Mouse (Mus musculus) Patski (cell line): ENCODE data around the gene Plb1. TPM values are rescaled to one million over a fixed set of nuclear protein-coding genes. Genes with fewer than 3 reads are reported as not detected.

Source experiments
- ATAC-seq: fragments of 100-300 bp; one replicate; pipeline ENCODE4 v1.8.0; 2021
- CTCF ChIA-PET: fragments of 350-600 bp; sonication (Branson Sonifier 250); formaldehyde crosslinking; loops from one replicate; lab custom pipeline; 2022; ENCODE audit warnings: inconsistent platforms; lab: Charles Lee
- POLR2A ChIA-PET: fragments of 350-600 bp; sonication (Branson Sonifier 250); formaldehyde crosslinking; loops from one replicate; lab custom pipeline; 2022; ENCODE audit warnings: antibody characterized with exemption, inconsistent platforms; lab: Charles Lee
- DNase-seq: peaks from one replicate; pipeline ENCODE4 v3.0.0-alpha.2; 2011; ENCODE audit warnings: low read depth, low spot score
- H3K27me3 ChIP-seq: fragments of 371-371 bp; one replicate; pipeline ENCODE4 v1.5.1; 2021
- CTCF ChIP-seq: fragments of 100-300 bp; IDR thresholded peaks from one replicate; pipeline ENCODE4 v1.5.1; 2021
- in situ Hi-C: fragments of 300-500 bp; cut with MboI; formaldehyde crosslinking; loops from 3 replicates; pipeline ENCODE4 v1.11.1; 2018; ENCODE audit warnings: low pct_unique_long_range_greater_than_20kb, mixed read lengths
- polyA plus RNA-seq: library from polyadenylated mRNA; unstranded; gene quantifications from one replicate; pipeline ENCODE4 v1.2.3, GENCODE M21; 2021

Plb1 gene
- polyA plus RNA-seq, 1 experiment from 2014 or later: 0.23 TPM

DNA sequence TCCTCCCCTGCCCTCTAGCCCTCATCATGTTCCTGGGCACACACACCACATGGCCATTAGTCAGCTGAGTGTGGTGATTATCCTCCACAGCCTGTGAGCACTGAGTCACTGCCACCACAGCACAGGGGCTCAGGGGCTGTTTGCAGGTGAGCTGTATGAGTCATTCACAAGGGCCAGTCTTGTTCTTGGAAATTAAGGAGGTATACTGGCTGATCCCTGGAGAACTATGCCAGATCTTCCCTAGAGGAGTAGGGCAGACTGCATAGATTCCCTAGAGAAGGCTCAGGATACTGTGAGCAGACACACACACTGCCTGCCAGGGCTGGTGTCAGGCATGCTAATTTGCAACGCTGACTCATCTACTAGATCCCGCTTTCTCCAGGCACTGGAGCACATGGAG is 82.2 kb downstream of the Plb1 start:
- H3K27me3 ChIP-seq: no peaks in the 10 kb centered on the region
- ChIA-PET POLR2A (interaction anchor here (0.6 kb wide), 1 partner anchor 80 kb away, joined by 4 read pairs; no protein-coding TSS in a partner anchor), CTCF (interaction anchor here (0.6 to 1.7 kb wide), 3 partner anchors 8 to 84 kb away, joined by 3 to 4 read pairs (median 3); no protein-coding TSS in a partner anchor)
- ATAC-seq (peak; percentile 92), DNase-seq (peak; percentile 92)
- TF ChIP-seq CTCF: no peak
- in situ Hi-C loops: loop anchor here (10.0 kb wide), 1 partner anchor 750 kb away; no protein-coding TSS in a partner anchor

DNA sequence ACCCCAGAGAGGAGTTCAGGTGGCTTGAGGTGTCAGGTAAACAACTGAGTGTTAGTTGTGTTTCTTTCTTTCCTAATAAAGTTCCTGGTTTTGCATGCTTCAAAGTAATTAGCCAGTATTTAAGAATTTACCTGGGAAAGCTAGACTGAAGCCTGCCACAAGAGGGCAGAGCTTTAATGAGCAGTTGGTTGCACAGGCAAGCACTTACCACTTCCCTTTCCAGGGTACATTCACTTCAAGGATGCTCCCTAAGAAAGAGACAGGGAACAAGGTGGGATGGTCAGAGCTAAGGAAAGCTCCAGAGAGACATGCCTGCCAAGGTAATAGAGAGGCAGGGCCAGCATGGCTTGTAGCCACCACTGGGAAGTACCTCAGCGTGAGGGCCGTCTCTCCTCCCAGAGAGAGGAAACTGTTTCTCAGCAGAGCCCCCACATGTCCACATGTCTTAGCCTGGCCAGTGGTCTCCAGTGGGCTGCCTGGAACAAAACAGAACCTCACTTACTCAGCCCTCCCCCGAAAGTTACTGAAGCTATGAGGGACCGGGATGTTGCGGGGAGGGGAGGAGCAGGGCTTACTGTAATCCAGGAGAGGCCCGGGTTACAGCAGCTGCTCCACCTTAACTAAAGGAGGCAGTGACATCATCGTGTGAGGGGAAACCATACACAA is 89.8 kb downstream of the Plb1 start:
- in situ Hi-C loops: no loop called here
- CTCF ChIA-PET: interaction anchor here (0.8 to 5.6 kb wide), 9 partner anchors 9 to 198 kb away, joined by 3 to 26 read pairs (median 4); no protein-coding TSS in a partner anchor
- DNase-seq: no peak
- ATAC-seq: no peak
- peak; percentile 93 for TF ChIP-seq CTCF
- no peaks in the 10 kb centered on the region for H3K27me3 ChIP-seq
- POLR2A ChIA-PET: interaction anchor here (0.7 to 2.0 kb wide), 3 partner anchors 79 to 182 kb away, joined by 3 to 4 read pairs (median 3); no protein-coding TSS in a partner anchor

DNA sequence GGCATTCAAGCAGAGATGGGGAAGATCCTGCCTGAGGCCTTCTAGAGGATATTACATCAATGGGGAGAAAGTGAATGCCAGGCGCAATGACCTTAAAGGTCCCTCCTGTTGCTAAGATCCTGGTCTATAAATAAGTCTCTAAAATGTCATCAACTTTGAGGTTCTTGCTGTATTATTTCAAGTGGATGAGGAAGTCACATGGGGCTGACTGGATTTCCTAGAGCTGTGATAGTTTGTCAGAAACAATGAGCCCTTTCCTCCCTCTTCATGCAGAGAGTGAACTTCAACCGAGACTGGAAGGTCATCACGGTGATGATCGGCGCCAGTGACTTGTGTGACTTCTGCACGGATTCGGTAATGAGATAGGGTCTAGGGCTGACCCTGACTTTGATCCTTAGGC is 95.6 kb downstream of the Plb1 start:
- POLR2A ChIA-PET: no interaction called here
- in situ Hi-C loops: no loop called here
- no peaks in the 10 kb centered on the region for H3K27me3 ChIP-seq
- CTCF ChIA-PET: interaction anchor here (1.3 kb wide), 1 partner anchor 11 kb away, joined by 3 read pairs; no protein-coding TSS in a partner anchor
- DNase-seq: no peak
- ATAC-seq: no peak
- TF ChIP-seq CTCF: no peak

GRCm38 (mm10) chr5:32332591-32332990 is 100.1 kb downstream of the Plb1 start:
- no peak for TF ChIP-seq CTCF
- no peak for DNase-seq

DNA sequence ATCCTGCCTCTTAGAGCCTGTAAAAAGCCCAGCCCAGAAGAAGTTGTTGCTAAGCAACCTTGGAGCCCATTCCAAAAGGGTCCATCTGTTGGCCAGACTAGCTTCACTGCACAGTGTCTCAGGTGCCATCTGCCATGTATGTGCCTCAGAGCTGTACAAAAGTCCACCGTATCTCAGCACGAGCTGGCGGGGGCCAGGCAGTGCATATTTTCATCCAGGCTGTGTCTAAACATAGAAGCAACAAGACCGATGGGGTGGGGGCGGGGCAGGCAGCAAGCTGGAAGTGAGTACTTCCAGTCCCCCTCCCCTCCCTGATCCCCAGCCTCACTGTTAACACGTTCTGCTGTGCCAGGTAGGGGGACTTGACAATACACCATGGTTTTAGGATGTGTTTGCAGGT is 102.7 kb downstream of the Plb1 start:
- TF ChIP-seq CTCF: no peak
- ATAC-seq (no peak), DNase-seq (no peak)
- no peaks in the 10 kb centered on the region for H3K27me3 ChIP-seq
- POLR2A ChIA-PET: interaction anchor here (0.6 to 1.2 kb wide), 4 partner anchors 57 to 141 kb away, joined by 3 to 5 read pairs (median 3); no protein-coding TSS in a partner anchor
- CTCF ChIA-PET: interaction anchor here (1.0 to 1.5 kb wide), 4 partner anchors 9 to 53 kb away, joined by 3 to 4 read pairs (median 3); no protein-coding TSS in a partner anchor
- in situ Hi-C loops: loop anchor here (5.0 kb wide), 1 partner anchor 127 kb away; no protein-coding TSS in a partner anchor

More at GRCm38 (mm10) chr5:32332591-32332990, 100.1 kb downstream of the Plb1 start:
- CTCF ChIA-PET: interaction anchor here (1.5 kb wide), 2 partner anchors 14 to 158 kb away, joined by 3 to 4 read pairs; no protein-coding TSS in a partner anchor
- POLR2A ChIA-PET: no interaction called here
- no peak for ATAC-seq
- H3K27me3 ChIP-seq: no peaks in the 10 kb centered on the region
- in situ Hi-C loops: no loop called here

GRCm38 (mm10) chr5:32336092-32336491 is 103.6 kb downstream of the Plb1 start:
- ATAC-seq: peak; percentile 26
- no peak for DNase-seq

GRCm38 (mm10) chr5:32337336-32337735 is 104.8 kb downstream of the Plb1 start:
- ChIA-PET CTCF (interaction anchor here (1.1 to 2.4 kb wide), 2 partner anchors 14 to 65 kb away, joined by 3 to 9 read pairs; no protein-coding TSS in a partner anchor), POLR2A (interaction anchor here (1.1 to 1.8 kb wide), 2 partner anchors 105 to 127 kb away, joined by 3 to 5 read pairs; no protein-coding TSS in a partner anchor)
- no peak for TF ChIP-seq CTCF
- ATAC-seq (no peak), DNase-seq (no peak)
- in situ Hi-C loops: loop anchor here (5.0 kb wide), 1 partner anchor 125 kb away; no protein-coding TSS in a partner anchor
- H3K27me3 ChIP-seq: no peaks in the 10 kb centered on the region

More at GRCm38 (mm10) chr5:32336092-32336491, 103.6 kb downstream of the Plb1 start:
- CTCF ChIA-PET: interaction anchor here (1.1 to 1.5 kb wide), 3 partner anchors 9 to 53 kb away, joined by 3 to 4 read pairs (median 3); no protein-coding TSS in a partner anchor
- POLR2A ChIA-PET: interaction anchor here (0.6 to 1.2 kb wide), 3 partner anchors 24 to 106 kb away, joined by 3 to 7 read pairs (median 5); no protein-coding TSS in a partner anchor
- no peaks in the 10 kb centered on the region for H3K27me3 ChIP-seq
- in situ Hi-C loops: loop anchor here (5.0 kb wide), 1 partner anchor 126 kb away; no protein-coding TSS in a partner anchor
- no peak for TF ChIP-seq CTCF

GRCm38 (mm10) chr5:32338339-32338738 is 105.8 kb downstream of the Plb1 start:
- DNase-seq (no peak), ATAC-seq (no peak)
- ChIA-PET CTCF (interaction anchor here (0.8 to 2.4 kb wide), 7 partner anchors 10 to 143 kb away, joined by 3 to 9 read pairs (median 3); no protein-coding TSS in a partner anchor), POLR2A (interaction anchor here (0.6 to 1.8 kb wide), 2 partner anchors 126 to 199 kb away, joined by 3 to 5 read pairs; no protein-coding TSS in a partner anchor)
- in situ Hi-C loops: loop anchor here (5.0 kb wide), 1 partner anchor 124 kb away; no protein-coding TSS in a partner anchor
- TF ChIP-seq CTCF: peak; percentile 67
- H3K27me3 ChIP-seq: no peaks in the 10 kb centered on the region

- in situ Hi-C loops: loop anchor here (5.0 kb wide), 1 partner anchor 124 kb away; no protein-coding TSS in a partner anchor
- no peak for DNase-seq
- CTCF ChIA-PET: interaction anchor here (0.8 to 2.4 kb wide), 7 partner anchors 10 to 143 kb away, joined by 3 to 9 read pairs (median 3); no protein-coding TSS in a partner anchor
- TF ChIP-seq CTCF: no peak
- POLR2A ChIA-PET: interaction anchor here (0.6 to 1.8 kb wide), 3 partner anchors 104 to 200 kb away, joined by 3 to 5 read pairs (median 3); no protein-coding TSS in a partner anchor
- no peaks in the 10 kb centered on the region for H3K27me3 ChIP-seq
- no peak for ATAC-seq
Observed at GRCm38 (mm10) chr5:32338766-32339165, 106.3 kb downstream of the Plb1 start.

- H3K27me3 ChIP-seq: no peaks in the 10 kb centered on the region
- no peak for TF ChIP-seq CTCF
- DNase-seq (no peak), ATAC-seq (no peak)
- in situ Hi-C loops: no loop called here
- CTCF ChIA-PET: interaction anchor here (1.2 to 1.3 kb wide), 2 partner anchors 11 to 17 kb away, joined by 3 to 5 read pairs; no protein-coding TSS in a partner anchor
- POLR2A ChIA-PET: no interaction called here
Observed at GRCm38 (mm10) chr5:32340246-32340645, 107.7 kb downstream of the Plb1 start.
